Mouse (Mus musculus) heart, postnatal 25 days (tissue): ENCODE results near the gene Bbs12. TPM values are rescaled to one million over a fixed set of nuclear protein-coding genes. Genes with fewer than 3 reads are reported as not detected.

Source experiments
- DNase-seq: peaks from one replicate; pipeline ENCODE4 v3.0.0; 2022; ENCODE audit warnings: low spot score
- intact Hi-C: fragments of 180-260 bp; cut with DNase I; formaldehyde crosslinking; loops from one replicate; pipeline ENCODE4 v1.15.1; 2025
- total RNA-seq, 2 experiments: library from RNA; stranded (reverse); gene quantifications; 2 replicates each; pipeline ENCODE4 v1.2.3; 2021

Bbs12 gene
- total RNA-seq, 2 experiments from 2014 or later: 0.95 to 1.1 TPM

DNA sequence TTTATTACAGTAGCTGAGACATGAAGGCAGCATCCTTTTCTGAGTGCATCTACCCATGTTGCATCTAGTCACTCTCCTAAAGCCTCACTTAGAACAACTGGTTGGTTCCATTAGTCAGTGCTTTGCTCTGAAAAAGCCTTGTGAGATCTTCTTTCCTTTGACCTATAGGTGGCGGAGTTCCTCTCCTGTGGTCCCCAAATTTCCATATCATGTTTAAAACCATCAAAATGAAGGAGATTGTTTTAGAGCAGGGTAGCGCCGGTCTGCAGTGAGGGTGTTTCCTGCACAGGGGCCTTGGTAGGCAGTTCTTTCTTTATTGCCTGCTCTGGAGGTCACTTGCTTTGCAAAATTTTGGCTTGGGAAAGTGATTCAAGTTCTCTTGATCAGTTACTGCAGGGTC lies 12.0 kb downstream of the Bbs12 start:
- intact Hi-C loops: loop anchor here (1.0 kb wide), 1 partner anchor 91 kb away; no protein-coding TSS in a partner anchor
- no peak for DNase-seq

DNA sequence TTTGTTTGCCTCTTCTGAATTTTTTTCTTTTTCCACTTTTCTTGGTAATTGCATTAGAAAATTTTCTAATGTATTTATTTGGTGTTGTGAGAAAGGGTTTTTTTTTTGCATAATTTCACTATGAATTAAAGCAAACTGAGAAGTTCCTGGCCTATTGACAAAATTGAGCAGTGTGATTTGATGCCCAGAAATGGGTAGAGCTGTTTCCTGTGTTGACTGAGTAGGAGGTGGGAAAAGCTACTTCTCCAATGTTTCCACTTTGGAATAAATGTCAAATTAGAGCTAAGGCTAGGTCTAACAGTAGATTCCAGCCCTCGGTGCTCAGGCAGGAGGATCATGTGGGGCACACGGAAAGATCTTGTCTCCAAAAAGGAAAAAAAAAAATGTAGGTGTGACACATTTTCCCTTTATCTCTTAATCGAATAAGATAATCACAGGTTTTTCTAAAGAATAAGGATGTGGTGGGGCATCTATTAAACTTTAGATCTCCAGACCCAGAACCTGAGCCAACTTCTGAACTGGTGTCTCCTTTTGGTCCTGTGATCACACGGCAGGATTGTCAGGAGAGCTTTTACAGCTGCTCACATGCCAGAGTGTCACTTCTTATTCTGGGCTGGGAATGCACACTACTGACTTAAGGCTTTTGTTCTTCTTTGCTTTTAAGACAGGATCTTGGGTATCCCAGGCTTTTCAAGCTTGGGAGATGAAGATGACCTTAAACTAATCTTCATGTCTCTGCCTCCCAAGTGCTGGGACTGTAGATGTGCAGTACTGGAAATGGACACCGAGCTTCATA lies 13.2 kb downstream of the Bbs12 start:
- intact Hi-C loops: no loop called here
- DNase-seq: no peak

DNA sequence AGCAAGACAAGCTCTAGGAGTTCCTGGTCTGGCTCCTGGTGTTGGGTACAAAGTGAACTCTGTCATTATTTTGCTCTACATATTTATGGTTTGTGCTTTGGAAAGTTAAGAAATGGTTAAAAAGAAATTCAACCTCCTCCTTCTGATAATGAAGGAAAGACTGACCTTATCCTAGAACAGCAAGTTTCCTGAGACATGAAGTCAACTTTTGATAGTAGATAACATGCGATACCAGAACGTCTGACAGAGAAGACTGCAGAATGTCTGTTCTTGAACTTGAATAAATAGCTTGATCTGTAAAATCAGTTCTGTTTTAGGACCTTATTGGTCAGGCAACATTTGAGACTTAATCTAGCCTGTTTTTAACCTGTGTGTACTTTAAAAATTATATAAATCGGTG lies 14.3 kb downstream of the Bbs12 start:
- intact Hi-C loops: no loop called here
- no peak for DNase-seq

DNA sequence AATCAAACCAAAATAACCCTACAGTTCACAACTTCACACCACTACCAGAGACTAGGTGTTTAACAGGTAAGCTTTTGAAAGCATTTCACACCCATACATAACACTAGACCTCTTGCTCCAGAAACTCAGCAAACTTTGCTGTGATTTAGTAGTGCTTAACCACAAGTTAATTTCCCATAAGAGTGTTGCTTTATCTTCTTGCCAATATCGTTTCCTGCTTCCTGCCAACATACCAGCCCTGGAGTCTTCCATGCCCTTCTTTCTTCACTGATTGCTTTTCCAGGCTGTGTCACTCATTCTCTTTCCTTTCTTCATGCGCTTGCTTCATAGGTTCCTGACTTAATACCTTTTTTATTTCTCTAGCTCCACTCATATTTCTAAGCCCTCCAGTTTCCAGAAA lies 16.1 kb downstream of the Bbs12 start:
- intact Hi-C loops: no loop called here
- DNase-seq: no peak

DNA sequence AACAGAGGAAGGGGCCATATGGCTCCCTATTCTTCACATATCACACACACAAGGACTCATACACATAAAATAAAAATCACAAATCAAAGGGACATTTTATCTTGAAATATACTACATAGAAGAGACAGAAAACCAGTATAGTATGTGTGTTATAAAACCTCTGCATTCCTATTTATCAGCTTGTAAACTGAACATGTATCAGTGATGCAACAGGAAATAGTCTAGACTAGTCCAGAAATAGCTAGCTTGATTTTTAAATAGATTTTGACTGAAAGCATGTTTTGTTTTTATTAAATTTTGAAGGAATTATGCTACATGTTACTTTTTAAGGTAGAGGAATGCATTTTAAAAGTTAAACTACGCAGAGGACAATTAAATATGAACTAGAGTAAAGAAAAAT lies 17.6 kb downstream of the Bbs12 start:
- no peak for DNase-seq
- intact Hi-C loops: no loop called here

DNA sequence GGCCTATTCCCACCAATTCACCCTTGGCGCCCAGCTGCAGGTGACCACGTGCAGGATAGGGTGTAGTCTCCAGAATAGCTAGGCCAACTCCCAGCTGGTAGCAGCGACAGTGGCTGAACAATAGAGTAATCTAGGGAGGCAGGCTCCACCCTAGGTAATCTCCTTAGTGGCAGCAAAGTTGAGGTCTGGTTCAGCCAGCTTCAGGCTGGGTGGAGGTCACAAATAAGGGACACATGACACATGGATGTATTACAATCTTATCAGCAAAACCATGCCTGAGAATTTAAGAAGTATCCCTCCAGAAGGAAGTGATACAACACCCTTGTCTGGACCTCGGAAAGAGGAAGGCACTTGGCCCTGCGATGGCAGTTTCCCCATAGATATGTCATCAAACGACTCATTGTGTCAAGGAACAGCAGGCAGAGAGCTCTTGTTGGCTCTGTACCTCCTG lies 19.7 kb downstream of the Bbs12 start:
- no peak for DNase-seq
- intact Hi-C loops: no loop called here

DNA sequence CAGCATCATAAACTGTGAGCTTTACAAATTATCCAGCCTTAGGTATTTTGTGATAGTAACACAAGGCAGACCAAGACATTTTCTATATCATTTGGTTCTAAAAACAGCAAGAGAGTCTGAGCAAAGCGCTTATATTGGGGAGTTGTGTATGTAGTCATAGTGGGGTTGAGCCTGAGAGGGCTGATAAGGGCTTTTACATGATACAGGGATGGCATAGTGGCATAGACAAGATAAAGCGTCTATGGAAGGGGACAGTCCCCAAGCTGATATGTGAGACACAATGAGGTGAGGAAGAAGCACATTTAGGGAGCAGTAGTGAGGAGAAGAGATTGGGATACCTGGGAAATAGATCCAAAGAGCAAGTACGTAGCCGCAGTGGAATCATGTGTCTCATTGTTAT lies 21.7 kb downstream of the Bbs12 start:
- no peak for DNase-seq
- intact Hi-C loops: no loop called here

DNA sequence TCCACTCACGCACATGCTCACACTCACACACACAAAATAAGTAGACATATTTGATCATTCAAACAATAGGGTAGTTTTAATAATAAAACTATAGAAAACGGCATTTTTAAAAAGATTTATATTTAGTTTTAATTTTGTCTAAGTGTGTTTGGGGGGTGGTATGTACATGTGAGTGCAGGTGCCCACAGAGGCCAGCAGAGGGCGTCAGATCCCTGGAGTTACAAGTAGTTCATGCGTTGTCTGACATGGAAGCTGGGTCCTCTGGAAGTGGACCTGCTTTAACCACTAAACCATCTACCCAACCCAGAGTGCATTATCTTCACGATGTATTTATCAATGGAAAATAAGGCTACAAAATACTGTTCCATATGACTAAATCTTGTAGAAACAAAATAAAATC lies 28.8 kb downstream of the Bbs12 start:
- intact Hi-C loops: loop anchor here (1.0 kb wide), 1 partner anchor 73 kb away; no protein-coding TSS in a partner anchor
- no peak for DNase-seq

DNA sequence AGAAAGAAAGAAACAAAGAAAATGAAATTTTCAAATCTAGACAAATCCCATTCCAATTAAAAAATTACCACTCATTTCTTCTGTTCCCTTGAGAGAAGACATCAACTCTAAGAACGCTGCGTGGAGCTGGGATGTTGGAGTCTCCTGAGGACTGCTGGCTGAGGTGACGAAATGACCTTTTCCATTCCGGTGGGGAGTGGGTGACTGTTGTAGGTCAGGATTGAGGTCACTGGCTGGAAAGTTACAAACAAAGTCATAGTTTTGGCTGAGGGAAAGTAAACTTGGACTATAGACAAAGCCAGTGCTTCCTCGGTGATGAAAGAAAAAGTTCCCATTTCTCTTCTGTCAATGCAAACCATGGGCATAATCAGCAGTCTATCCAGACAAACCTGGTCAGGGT lies 30.5 kb downstream of the Bbs12 start:
- intact Hi-C loops: no loop called here
- DNase-seq: peak; percentile 26

DNA sequence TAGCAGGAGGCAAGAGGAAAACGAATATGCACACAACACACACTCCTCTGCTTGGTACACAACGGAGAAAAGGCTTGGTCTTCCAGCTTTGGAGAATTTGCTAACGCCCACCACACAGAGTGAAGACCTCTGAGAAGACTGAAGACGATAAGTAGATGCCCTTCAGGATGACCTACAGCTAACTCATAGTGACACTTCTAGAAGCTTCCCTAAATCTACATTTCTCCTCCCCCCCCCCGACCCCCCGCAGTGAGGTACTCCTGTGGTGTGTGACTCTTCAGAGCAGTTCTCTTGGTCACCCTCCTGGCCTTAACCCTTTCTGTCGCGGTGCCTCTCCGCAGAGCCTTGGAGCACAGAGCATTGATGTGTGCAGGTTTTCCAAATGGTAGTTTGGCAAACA lies 35.3 kb downstream of the Bbs12 start:
- intact Hi-C loops: no loop called here
- no peak for DNase-seq

DNA sequence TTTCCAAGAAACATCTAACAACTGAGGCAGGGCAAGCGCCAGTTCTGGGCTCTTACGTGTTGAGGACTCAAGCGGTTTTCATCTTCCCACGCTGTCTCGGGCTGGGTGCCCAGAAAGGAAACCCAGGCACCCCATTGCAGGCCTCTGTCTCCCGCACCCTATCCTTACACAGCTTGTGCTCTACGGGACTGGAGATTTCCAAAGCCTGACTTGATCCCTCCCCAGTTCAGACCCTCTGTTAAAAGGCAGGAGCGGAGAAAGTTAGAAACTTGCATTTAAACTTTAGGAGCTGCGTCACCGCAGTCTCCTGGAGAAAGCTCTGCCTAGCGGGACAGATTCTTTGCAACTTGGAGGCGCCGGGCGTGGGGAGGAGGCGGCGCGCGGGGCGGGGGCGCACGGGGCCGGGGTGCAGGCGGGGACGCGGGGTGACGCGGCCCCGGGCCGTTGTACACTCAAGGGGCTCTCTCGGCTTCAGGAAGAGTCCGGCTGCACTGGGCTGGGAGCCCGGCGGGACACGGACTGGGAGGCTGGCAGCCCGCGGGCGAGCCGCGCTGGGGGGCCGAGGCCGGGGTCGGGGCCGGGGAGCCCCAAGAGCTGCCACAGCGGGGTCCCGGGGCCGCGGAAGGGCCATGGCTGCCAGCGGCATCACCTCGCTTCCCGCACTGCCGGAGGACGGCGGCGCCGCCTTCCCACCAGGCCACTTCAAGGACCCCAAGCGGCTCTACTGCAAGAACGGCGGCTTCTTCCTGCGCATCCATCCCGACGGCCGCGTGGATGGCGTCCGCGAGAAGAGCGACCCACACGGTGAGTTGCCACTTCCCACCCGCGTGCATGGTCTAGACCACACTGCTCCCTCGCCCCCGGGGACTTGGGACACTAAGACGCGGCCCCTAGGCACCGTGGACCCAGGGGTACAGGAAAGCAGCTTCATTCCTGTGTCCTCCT lies 36.1 kb downstream of the Bbs12 start, which contains the start of gene Fgf2:
TSS of gene Fgf2 (plus strand) at position 126 of the 945 bp plus-strand sequence.
- intact Hi-C loops: no loop called here
- DNase-seq: peak; percentile 42

DNA sequence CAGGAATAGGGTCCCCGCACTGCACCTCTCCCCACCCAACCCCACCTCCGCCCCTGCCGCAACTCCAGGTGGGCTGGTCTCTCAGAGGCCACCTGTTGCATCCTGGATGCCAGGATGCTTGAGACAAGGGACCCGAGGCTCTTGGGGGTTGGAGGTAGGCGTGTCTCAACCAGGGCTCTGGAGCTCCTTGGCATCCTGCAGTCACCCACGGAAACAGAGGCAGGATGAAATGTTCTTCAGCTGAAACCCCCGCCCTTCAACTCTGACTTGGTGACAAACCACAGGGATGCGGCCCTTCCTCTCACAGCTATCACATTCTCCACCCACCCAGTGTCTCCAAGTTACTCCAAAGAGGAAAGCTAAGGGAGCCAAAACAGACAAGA lies 36.8 kb downstream of the Bbs12 start:
- intact Hi-C loops: no loop called here
- no peak for DNase-seq

DNA sequence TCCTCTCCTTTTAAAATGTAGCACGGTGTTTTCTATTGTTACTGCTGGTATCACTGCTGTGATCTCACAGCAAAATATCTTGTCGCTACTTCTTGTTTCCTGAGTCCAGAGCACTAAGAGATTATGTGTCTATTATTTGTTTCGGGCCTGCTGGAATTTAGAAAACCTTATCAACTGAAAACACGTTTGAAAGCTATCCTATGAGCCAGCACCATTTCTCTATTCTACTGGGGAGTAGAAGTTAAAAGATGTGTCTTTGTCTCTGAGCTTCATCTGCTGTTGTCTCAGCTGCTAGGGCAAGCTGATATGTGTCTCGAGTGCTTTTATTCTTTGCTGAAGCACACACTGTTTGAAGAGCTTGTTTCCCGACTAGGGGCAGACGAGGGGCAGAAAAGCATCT lies 38.0 kb downstream of the Bbs12 start:
- intact Hi-C loops: loop anchor here (2.0 kb wide), 1 partner anchor 30 kb away; no protein-coding TSS in a partner anchor
- DNase-seq: no peak

DNA sequence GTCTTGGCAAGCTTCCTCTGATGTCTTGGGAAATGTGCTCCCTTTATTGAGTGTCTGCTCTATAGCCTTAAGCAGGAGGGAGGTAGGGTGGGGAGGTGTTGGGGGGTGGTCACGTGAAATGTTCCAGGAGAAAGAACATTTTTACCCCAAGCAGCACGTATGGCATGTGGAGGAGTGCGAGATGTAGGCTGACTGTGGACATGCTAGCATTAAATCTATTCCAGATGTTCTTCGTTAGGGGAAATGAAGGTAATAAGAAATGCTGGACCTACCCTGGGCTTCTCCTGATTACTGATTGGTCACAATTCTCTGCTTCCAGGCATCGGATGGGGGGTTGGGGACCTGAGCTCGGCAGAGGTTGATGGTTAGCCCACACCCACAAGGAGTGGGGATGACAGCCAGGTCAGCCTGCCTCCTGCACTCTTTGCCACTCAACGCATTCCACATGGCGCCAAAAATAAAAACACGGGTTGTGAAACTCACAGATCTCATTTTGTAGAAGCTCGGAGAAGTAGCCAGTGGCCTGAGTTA lies 41.7 kb downstream of the Bbs12 start:
- no peak for DNase-seq
- intact Hi-C loops: no loop called here

DNA sequence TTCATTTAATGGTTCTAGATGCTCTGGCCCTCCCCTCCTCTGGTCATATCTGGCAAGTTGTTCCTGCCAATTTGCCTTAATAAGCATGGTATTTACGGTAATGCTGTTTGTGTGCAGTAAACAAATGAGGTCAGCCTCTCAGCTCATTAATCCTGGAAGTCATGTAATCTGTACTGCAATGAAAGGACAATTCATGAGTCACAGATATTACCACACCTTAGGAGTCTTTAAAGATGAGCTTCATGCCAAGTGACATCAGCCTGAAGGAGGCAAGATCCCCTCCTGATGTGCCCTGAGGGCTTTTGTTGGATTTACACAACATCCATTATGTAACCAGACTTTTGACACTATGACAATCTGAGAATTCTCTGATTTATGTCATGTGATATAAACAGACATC lies 42.4 kb downstream of the Bbs12 start:
- intact Hi-C loops: no loop called here
- DNase-seq: no peak

DNA sequence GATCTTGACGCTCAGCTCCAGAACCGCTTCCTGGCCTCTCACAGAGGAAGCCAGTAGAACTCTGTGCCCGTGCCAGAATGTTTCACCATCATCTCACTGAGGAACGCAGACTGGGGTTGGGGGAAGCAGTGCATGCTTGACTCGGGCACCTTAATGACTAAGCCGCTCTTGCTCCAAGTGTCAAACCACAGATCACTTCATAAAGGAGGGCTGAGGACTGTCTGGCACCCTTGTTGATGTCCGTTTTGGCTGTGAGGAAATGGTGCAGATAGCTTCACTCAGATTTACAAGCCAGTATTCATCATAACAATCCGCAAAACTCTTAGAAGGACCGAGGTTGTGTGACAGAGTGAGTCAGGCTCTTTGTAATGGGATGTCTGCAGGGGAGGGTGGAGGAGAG lies 48.4 kb downstream of the Bbs12 start:
- intact Hi-C loops: no loop called here
- no peak for DNase-seq

DNA sequence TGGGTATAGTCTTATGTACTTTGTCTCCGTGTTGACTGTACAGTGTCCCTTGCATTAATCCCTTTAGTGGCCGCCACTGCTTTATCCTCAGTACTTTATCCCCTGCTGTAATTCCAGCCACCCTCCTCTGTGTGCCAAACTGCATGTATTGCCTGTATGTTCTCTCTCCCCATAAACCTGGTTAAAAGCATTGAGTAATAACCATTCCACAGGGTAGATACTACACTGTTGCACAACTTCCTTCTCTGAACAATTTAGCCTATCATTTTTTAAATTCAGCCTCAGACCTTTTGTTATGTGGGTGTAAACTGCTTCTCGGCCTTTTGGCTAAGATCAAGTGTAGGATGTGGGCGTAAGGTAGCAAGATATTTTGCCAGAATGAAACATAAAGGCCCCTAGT lies 52.8 kb downstream of the Bbs12 start:
- DNase-seq: no peak
- intact Hi-C loops: no loop called here

DNA sequence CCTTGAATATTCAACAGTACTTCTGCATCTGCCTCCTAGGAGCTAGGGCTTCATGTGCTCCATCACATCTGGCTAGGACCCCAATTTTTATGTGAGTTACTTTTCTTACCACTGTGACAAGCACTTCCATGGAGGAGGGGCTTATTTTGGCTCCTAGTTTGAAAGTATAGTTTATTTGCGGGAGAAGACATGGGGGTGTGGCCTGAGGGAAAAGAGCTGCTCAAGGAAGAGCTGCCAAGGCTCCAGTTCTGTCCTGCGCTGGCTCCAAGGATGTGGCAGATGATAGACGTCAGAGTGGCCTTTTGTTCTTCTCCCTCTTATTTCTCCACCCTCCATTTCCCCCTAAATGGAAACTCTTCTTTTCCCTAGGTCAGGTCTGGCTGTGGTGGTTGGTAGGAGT lies 53.6 kb downstream of the Bbs12 start:
- intact Hi-C loops: no loop called here
- no peak for DNase-seq

DNA sequence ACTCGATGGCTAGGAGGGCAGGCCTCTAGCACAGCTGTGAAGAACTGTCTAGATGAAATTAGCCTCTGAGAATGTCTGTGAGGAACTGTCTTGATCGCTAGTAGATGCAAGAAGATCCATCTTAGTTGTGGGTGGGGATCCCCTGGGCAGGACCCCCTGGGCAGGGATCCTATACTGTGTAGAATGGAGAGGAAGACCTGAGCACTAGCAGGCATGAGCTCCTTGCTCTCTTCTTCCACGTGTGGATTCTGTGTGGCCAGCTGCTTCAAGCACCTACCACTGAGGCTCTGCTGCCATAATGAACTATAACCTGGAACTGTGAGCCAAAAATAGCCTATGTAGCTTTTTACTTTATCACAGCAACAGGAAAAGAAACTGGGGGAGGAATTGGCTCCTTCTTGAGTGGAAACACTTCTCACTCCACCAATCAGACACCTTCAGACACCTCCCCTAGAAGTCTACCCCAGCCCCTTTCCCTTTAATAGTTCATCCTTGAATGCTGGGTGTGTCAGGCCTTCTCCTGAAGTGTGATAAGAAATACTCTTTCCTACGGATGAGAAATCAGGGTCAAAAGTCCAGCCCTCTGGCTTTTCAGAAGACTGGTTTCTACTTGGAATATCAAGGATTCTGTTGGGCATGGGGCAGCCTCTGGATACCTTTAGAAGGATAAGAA lies 54.2 kb downstream of the Bbs12 start:
- no peak for DNase-seq

DNA sequence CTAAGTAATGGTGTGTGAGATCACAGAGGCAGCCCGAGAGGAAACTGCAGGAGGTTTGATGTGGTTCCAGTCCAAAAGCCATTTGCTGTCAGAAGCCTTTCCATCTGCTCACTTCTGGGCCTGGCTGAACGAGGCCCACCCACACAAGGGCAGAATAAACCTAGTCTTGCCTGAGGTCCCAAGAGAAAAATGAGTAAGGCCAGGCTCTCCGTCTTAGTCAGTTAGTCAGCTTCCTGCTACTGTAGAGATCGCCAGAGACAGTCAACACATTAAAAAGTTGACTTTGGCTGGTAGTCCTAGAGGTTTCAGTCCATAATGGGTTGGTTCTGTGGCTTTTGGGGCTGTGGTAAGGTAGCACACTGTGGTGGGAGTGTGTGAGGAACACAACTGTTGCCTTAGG lies 58.1 kb downstream of the Bbs12 start:
- intact Hi-C loops: no loop called here
- DNase-seq: no peak

More for the DNA sequence above, 54.2 kb downstream of the Bbs12 start:
- intact Hi-C loops: no loop called here
